Mouse (Mus musculus) lung, adult 2 months (tissue): ENCODE measurements around the gene Dhx29.

Experiments used
- CTCF ChIP-seq: fragments of 200-500 bp; IDR thresholded peaks from 2 replicates; pipeline ENCODE4 v1.5.1; 2011; ENCODE audit warnings: mild to moderate bottlenecking, low read length, control low read depth; ENCODE audit not compliant: insufficient read depth
- POLR2A ChIP-seq: fragments of 200-500 bp; IDR thresholded peaks from 2 replicates; pipeline ENCODE4 v1.6.1; 2011; ENCODE audit warnings: low read depth, mild to moderate bottlenecking, control low read depth, low read length, borderline replicate concordance; ENCODE audit errors: extremely low read depth

DNA sequence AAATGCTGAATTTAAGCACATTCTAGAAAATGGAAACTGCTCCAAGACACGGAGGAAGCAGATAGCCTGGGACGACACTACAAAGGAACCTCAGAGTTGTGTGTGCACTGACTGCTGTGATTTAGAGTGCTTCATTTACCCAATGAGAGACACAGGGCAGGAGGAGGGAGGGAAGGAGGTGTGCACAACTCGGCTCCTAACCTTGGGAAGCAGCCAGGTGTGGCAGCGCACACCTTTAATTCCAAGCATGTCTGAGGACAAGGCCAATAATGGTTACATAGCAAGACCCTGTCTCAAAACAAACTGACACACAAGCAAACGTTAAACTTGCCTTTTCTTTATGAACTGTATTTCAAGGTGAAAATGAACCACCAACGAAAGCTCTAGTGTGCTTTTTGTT lies 2.0 kb upstream of the Dhx29 start:
- TF ChIP-seq POLR2A (no peak), CTCF (no peak)
